Mouse (Mus musculus): ENCODE measurements at regions not wholly inside any gene's neighbourhood (a gene's known extent, or its start where the extent isn't known, plus 50 kb on each side); places are given as distances from the start of the nearest gene placed in this dataset.
A peak's percentile ranks its signal among the peaks of the same experiment; 100 is the strongest.

DNA sequence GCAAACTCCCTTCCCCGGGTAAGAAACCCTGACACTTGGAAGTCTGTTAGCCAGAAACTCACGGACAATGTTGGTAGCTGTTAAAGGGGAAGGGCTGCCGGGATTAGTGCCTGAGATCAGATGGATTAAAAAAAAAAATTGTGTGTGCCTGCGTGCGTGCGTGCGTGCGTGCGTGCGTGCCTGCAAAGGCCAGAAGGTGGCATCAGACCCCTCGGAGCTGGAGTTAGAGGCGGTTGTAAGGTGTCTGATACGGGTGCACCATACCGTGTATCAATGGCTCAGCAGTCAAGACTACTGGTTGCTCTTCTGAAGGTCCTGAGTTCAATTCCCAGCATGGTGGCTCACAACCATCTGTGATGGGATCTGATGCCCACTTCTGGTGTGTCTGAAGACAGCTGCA, 59.0 kb upstream of the Ccdc167 start:
- Histone ChIP-seq H3K27ac (ENCODE audit: low read depth) (no peak overlapping the region), H3K27me3 (replicated peaks; ENCODE audit: control insufficient read depth, insufficient read depth, low read length) (no peaks in the 10 kb centered on the region), H3K4me1 (replicated peaks; ENCODE audit: control insufficient read depth, insufficient read depth, low read length) (no peaks in the 10 kb centered on the region; the same call in 1 of the 2 replicates), H3K36me3 (ENCODE audit: control insufficient read depth, insufficient read depth, low read length) (no peaks in the 10 kb centered on the region), H3K9ac (ENCODE audit: low read length) (no peak overlapping the region), H3K4me2 (ENCODE audit: low read length) (no peak overlapping the region), H3K4me3 (ENCODE audit: low read depth, low read length) (no peak overlapping the region), H3K9me3 (ENCODE audit: control insufficient read depth, low read length) (no peaks in the 10 kb centered on the region)
- DNase-seq (ENCODE audit: low spot score) (no peak), ATAC-seq (replicated peaks; ENCODE audit: low FRiP score, low TSS enrichment, low read depth) (no peak)
- WGBS: 83% methylated on average over 14 of the region's 14 CpGs

DNA sequence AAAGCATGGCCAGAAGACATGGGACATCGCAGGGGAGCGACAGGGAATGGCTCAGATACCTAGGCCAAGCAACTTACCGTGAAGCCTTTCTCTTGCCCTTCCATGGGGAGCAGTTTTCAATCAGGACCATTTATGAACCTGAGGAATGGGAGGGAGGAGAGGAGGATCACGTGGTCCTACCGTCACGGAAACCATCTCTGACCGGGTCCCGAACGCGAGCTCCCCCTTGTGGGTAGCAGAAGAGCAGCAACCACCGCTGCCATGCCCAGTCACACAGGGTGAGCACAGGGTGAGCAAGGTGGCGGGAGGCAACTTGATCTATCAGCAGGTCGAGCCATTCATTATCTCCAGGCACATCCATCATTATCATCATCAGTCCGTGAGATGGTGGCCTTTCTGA, 56.5 kb upstream of the Ccdc167 start:
- no peaks in the 10 kb centered on the region; the same call in 1 of the 2 replicates for H3K4me1 ChIP-seq (replicated peaks; ENCODE audit: control insufficient read depth, insufficient read depth, low read length)
- no peaks in the 10 kb centered on the region for H3K36me3 ChIP-seq (ENCODE audit: control insufficient read depth, insufficient read depth, low read length)
- WGBS: 17% methylated on average over 14 of the region's 14 CpGs
- DNase-seq (ENCODE audit: low spot score): peak; percentile 69
- H3K9me3 ChIP-seq (ENCODE audit: control insufficient read depth, low read length): no peaks in the 10 kb centered on the region
- no peak overlapping the region for H3K4me3 ChIP-seq (ENCODE audit: low read depth, low read length)
- H3K27me3 ChIP-seq (replicated peaks; ENCODE audit: control insufficient read depth, insufficient read depth, low read length): no peaks in the 10 kb centered on the region
- ATAC-seq (replicated peaks; ENCODE audit: low FRiP score, low TSS enrichment, low read depth): no peak
- H3K4me2 ChIP-seq (ENCODE audit: low read length): no peak overlapping the region
- H3K27ac ChIP-seq (ENCODE audit: low read depth): no peak overlapping the region
- no peak overlapping the region for H3K9ac ChIP-seq (ENCODE audit: low read length)

DNA sequence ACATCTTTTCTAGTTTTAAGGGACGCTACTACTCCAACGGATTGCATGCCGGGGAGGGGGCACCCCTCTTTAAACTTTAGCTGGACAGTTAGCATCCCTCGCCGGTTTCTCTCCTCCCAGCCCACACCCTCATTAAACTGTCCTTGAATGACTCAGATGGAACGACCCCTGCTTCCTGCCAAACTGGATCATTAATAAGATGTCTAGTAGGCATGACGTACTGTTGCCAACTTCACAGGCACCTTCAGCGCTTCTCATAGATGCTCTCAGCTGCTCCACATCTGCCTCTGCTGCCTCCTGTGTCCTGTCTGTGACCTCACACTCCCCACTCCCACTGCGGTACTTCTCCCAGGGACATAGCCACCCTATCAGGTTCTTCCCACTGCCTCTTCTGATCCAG, 54.1 kb upstream of the Ccdc167 start:
- no peaks in the 10 kb centered on the region for H3K27me3 ChIP-seq (replicated peaks; ENCODE audit: control insufficient read depth, insufficient read depth, low read length)
- H3K4me1 ChIP-seq (replicated peaks; ENCODE audit: control insufficient read depth, insufficient read depth, low read length): peaks cover 7% of the 10 kb centered on the region; the same call in 1 of the 2 replicates
- H3K9me3 ChIP-seq (ENCODE audit: control insufficient read depth, low read length): no peaks in the 10 kb centered on the region
- no peak overlapping the region for H3K9ac ChIP-seq (ENCODE audit: low read length)
- no peak overlapping the region for H3K4me2 ChIP-seq (ENCODE audit: low read length)
- no peak overlapping the region for H3K4me3 ChIP-seq (ENCODE audit: low read depth, low read length)
- H3K27ac ChIP-seq (ENCODE audit: low read depth): no peak overlapping the region
- DNase-seq (ENCODE audit: low spot score) (no peak), ATAC-seq (replicated peaks; ENCODE audit: low FRiP score, low TSS enrichment, low read depth) (no peak)
- WGBS: 60% methylated on average over 9 of the region's 9 CpGs
- no peaks in the 10 kb centered on the region for H3K36me3 ChIP-seq (ENCODE audit: control insufficient read depth, insufficient read depth, low read length)

DNA sequence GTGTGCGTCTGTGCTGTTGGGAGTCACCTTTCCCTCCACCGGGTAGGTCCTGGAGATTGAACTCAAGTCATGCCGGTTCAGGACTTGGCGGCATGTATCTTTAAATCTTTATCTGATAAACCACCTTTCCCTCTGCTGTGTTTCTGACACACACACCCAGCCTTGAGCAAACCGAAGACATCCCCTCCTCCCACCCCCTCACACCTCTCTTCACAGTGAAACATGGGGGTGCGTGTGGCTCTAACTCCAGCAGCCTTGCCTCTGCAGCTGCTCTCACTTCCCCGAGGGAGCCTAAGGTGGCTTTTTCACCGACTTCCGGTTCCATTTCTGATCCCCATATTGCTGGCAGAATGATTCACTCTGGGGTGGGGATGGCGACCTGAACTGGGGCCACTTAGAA, 52.8 kb upstream of the Ccdc167 start:
- no peaks in the 10 kb centered on the region for H3K27me3 ChIP-seq (replicated peaks; ENCODE audit: control insufficient read depth, insufficient read depth, low read length)
- no peak overlapping the region for H3K27ac ChIP-seq (ENCODE audit: low read depth)
- H3K4me2 ChIP-seq (ENCODE audit: low read length): no peak overlapping the region
- no peaks in the 10 kb centered on the region for H3K36me3 ChIP-seq (ENCODE audit: control insufficient read depth, insufficient read depth, low read length)
- 77% methylated on average over 10 of the region's 10 CpGs for WGBS
- peaks cover 7% of the 10 kb centered on the region; the same call in 1 of the 2 replicates for H3K4me1 ChIP-seq (replicated peaks; ENCODE audit: control insufficient read depth, insufficient read depth, low read length)
- no peak overlapping the region for H3K9ac ChIP-seq (ENCODE audit: low read length)
- H3K4me3 ChIP-seq (ENCODE audit: low read depth, low read length): no peak overlapping the region
- DNase-seq (ENCODE audit: low spot score) (no peak), ATAC-seq (replicated peaks; ENCODE audit: low FRiP score, low TSS enrichment, low read depth) (no peak)
- H3K9me3 ChIP-seq (ENCODE audit: control insufficient read depth, low read length): no peaks in the 10 kb centered on the region

DNA sequence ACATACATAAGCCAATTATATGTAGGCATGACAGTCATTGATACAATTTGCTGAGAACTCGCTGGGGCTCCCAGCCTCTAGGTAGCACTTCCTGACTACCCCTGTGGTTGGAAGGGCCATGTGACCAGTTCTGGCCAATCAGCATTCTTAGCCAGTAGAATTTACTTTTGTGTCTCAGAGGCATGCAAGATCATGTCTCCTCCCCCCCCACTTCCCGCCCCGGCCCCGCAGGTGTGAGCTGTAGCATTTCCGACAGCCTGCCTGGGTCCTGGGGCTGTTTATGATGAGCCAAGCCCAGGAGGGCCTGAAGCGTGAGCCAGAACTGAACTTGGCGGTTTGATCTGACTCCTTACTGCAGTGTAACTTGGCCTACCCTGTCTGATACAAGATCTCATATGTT, 52.3 kb upstream of the Ccdc167 start:
- Histone ChIP-seq H3K9me3 (ENCODE audit: control insufficient read depth, low read length) (no peaks in the 10 kb centered on the region), H3K9ac (ENCODE audit: low read length) (no peak overlapping the region), H3K27me3 (replicated peaks; ENCODE audit: control insufficient read depth, insufficient read depth, low read length) (no peaks in the 10 kb centered on the region), H3K36me3 (ENCODE audit: control insufficient read depth, insufficient read depth, low read length) (no peaks in the 10 kb centered on the region), H3K27ac (ENCODE audit: low read depth) (no peak overlapping the region), H3K4me3 (ENCODE audit: low read depth, low read length) (no peak overlapping the region), H3K4me1 (replicated peaks; ENCODE audit: control insufficient read depth, insufficient read depth, low read length) (peaks cover 7% of the 10 kb centered on the region; the same call in 1 of the 2 replicates), H3K4me2 (ENCODE audit: low read length) (no peak overlapping the region)
- ATAC-seq (replicated peaks; ENCODE audit: low FRiP score, low TSS enrichment, low read depth): no peak
- WGBS: 54% methylated on average over 7 of the region's 7 CpGs
- DNase-seq (ENCODE audit: low spot score): no peak

DNA sequence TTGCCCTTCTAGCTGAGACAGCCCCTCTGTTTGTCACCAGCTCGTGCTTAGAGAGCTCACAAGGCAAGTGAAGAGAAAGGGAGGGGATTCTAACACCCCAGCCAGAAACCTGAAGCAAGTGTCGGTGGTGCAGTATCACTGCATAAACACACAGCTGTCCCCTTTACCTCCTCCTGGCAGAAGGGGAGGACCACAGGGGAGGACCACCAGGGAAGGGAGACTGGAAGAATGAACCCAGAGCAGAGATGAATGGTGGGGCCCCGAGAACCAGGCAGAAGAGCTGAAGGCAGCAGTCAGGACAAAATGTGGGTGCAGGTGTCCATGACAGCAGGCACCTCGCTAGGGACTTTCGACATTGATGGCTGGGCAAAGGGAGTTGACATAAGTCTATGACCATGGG, 51.8 kb upstream of the Ccdc167 start:
- peaks cover 7% of the 10 kb centered on the region; the same call in 1 of the 2 replicates for H3K4me1 ChIP-seq (replicated peaks; ENCODE audit: control insufficient read depth, insufficient read depth, low read length)
- ATAC-seq (replicated peaks; ENCODE audit: low FRiP score, low TSS enrichment, low read depth) (no peak), DNase-seq (ENCODE audit: low spot score) (no peak)
- 58% methylated on average over 5 of the region's 5 CpGs for WGBS
- no peaks in the 10 kb centered on the region for H3K9me3 ChIP-seq (ENCODE audit: control insufficient read depth, low read length)
- no peaks in the 10 kb centered on the region for H3K27me3 ChIP-seq (replicated peaks; ENCODE audit: control insufficient read depth, insufficient read depth, low read length)
- H3K27ac ChIP-seq (ENCODE audit: low read depth): no peak overlapping the region
- no peak overlapping the region for H3K4me2 ChIP-seq (ENCODE audit: low read length)
- H3K9ac ChIP-seq (ENCODE audit: low read length): no peak overlapping the region
- H3K36me3 ChIP-seq (ENCODE audit: control insufficient read depth, insufficient read depth, low read length): no peaks in the 10 kb centered on the region
- H3K4me3 ChIP-seq (ENCODE audit: low read depth, low read length): no peak overlapping the region
